Mouse (Mus musculus) C2C12 (cell line): ENCODE results near the gene Gstm1. TPM values are rescaled to one million over a fixed set of nuclear protein-coding genes. Genes with fewer than 3 reads are reported as not detected.
"Not testable (repeated sequence)": the region's sequence is repeated elsewhere in the genome, so short reads cannot be mapped to it uniquely, and the experiment has no call there.

ENCODE experiments used
- H3K27me3 ChIP-seq: one replicate; pipeline ENCODE4 v1.6.1; 2011; ENCODE audit not compliant: control insufficient read depth, insufficient read depth, insufficient read length
- H3K36me3 ChIP-seq: one replicate; pipeline ENCODE4 v1.6.1; 2011; ENCODE audit not compliant: control insufficient read depth, insufficient read depth
- H3K4me3 ChIP-seq: one replicate; pipeline ENCODE4 v1.5.1; 2011; ENCODE audit warnings: mild to moderate bottlenecking, control low read depth; ENCODE audit not compliant: poor library complexity, insufficient read depth, severe bottlenecking
- H3K79me2 ChIP-seq: one replicate; pipeline ENCODE4 v1.6.1; 2011; ENCODE audit not compliant: control insufficient read depth, insufficient read depth
- H3K79me3 ChIP-seq: one replicate; pipeline ENCODE4 v1.6.1; 2011; ENCODE audit warnings: low read depth, control low read depth
- H3ac ChIP-seq: one replicate; pipeline ENCODE3; 2011; ENCODE audit warnings: low read depth; ENCODE audit not compliant: control insufficient read depth, insufficient read length
- CEBPB ChIP-seq: IDR thresholded peaks from one replicate; pipeline ENCODE4 v1.6.1; 2011; ENCODE audit warnings: low read depth, mild to moderate bottlenecking, control low read depth, moderate library complexity
- CTCF ChIP-seq: IDR thresholded peaks from one replicate; pipeline ENCODE4 v1.5.1; 2011; ENCODE audit not compliant: control insufficient read depth, insufficient read depth, insufficient read length
- FOSL1 ChIP-seq: IDR thresholded peaks from one replicate; pipeline ENCODE4 v1.8.0; 2011; ENCODE audit warnings: mild to moderate bottlenecking, low read length; ENCODE audit not compliant: poor library complexity, insufficient read depth, severe bottlenecking
- MAX ChIP-seq: IDR thresholded peaks from one replicate; pipeline ENCODE4 v1.6.1; 2011; ENCODE audit warnings: mild to moderate bottlenecking, control low read depth
- MYOD1 ChIP-seq: IDR thresholded peaks from one replicate; pipeline ENCODE4 v1.6.1; 2011; ENCODE audit warnings: low read depth; ENCODE audit not compliant: control insufficient read depth, insufficient read length
- MYOG ChIP-seq: IDR thresholded peaks from one replicate; pipeline ENCODE4 v1.6.1; 2011; ENCODE audit not compliant: control insufficient read depth, insufficient read length; ENCODE audit errors: extremely low read depth
- USF1 ChIP-seq: IDR thresholded peaks from one replicate; pipeline ENCODE4 v1.6.1; 2011; ENCODE audit warnings: low read depth, mild to moderate bottlenecking, control low read depth, moderate library complexity
- polyA plus RNA-seq: library from polyadenylated mRNA; unstranded; fragments of >200 nt; fragmentation: generic; extraction: Trizol; gene quantifications from one replicate; pipeline ENCODE4 v1.2.1, GENCODE M21; 2012; ENCODE audit warnings: missing spikeins

Gstm1 gene
- polyA plus RNA-seq, 1 experiment = 89.8 TPM

DNA sequence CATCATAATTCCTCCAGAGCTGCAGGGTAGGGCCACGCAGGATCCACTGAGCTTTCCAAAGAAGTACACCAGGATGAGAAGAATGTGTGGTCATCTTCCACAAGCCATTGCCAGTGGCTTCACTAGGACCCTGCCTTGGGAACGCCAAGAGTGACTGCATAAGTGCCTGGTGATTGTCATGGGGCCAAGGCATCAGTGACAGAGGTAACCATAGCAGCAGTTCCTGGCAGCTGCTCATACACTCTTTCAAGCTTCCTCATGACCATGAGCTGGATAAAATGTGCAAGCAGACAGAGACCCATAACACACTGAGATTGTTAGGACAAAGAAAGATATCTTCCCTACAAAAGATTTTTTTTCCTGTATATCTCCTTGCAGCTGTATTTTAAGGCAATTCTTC lies 7.5 kb downstream of the Gstm1 start:
- Histone ChIP-seq H3K27me3 (no peaks in the 10 kb centered on the region), H3K4me3 (no peak overlapping the region), H3K79me2 (no peaks in the 10 kb centered on the region), H3ac (no peak overlapping the region), H3K36me3 (peaks cover 6% of the 10 kb centered on the region), H3K79me3 (peaks cover 3% of the 10 kb centered on the region)
- TF ChIP-seq CTCF = no peak
- no peak for TF ChIP-seq MYOG

DNA sequence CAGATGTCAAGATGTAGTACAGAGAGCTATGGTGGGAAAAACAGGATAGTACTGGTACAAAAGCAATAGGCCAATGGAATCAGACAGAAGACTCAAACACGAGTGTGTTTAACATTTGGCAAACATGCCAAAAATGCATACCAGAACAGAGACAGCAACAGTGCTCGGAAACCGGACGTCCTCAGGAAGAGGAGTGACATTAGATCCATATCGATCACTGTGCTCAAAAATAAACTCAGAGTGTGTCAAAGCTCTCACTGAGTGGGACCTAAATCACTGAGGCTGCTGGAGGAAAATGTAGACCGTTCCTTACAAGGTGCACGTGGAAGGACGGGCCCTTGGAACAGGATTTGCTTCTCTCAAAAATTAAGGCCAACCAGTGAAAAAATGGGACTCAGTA lies 15.8 kb downstream of the Gstm1 start:
- Histone ChIP-seq H3K4me3 (no peak overlapping the region), H3ac (no peak overlapping the region), H3K79me3 (no peaks in the 10 kb centered on the region), H3K27me3 (peaks cover 3% of the 10 kb centered on the region), H3K36me3 (no peaks in the 10 kb centered on the region), H3K79me2 (no peaks in the 10 kb centered on the region)
- TF ChIP-seq MYOD1 = no peak
- TF ChIP-seq FOSL1 = no peak
- no peak for TF ChIP-seq CEBPB
- no peak for TF ChIP-seq MAX

DNA sequence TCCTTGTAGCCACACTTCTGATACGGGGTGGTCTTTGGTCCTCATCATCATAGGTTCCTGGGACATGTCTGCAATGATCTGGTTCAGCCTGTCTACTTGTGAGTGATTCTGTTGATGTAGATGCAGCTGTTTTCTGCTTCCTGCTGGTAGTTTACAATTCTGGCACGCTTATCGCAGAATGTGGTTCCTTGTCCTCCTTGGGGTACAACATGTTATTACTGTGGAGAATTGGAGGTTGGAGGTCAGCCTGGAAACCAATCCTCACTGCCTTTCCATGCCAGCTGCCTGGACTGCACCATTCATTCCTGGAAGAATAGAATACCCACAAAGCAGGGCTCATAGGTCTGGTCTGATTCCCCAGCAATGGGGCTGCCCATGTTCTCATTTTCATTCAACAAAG lies 18.3 kb downstream of the Gstm1 start:
- Histone ChIP-seq H3ac (no peak overlapping the region), H3K79me3 (no peaks in the 10 kb centered on the region), H3K27me3 (peaks cover 3% of the 10 kb centered on the region), H3K36me3 (no peaks in the 10 kb centered on the region), H3K79me2 (no peaks in the 10 kb centered on the region), H3K4me3 (no peak overlapping the region)
- TF ChIP-seq CTCF = no peak
- TF ChIP-seq USF1 = no peak
- no peak for TF ChIP-seq MYOG
- no peak for TF ChIP-seq CEBPB
- no peak for TF ChIP-seq FOSL1
- no peak for TF ChIP-seq MYOD1
- no peak for TF ChIP-seq MAX

DNA sequence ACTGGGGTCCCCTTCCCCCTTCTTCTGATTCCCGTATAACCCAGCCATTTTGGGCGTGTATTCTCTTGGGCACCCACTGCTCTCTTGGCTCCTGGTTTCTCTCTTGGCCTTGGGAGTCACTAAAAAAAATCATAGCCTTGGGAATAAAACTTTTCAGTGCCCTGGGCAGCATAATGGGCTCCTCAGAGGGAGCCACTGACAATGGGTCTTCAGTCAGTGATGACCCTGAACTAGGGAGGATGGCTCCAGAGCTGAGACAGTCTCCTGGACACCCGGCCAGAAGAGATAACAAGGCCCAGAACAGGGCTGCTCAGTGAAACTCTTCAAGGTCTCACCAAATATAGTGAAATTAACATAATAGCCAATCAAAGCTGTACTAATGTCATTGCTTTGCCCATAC lies 19.2 kb downstream of the Gstm1 start:
- Histone ChIP-seq H3K27me3 (peaks cover 3% of the 10 kb centered on the region), H3K36me3 (no peaks in the 10 kb centered on the region), H3K79me3 (no peaks in the 10 kb centered on the region), H3K79me2 (no peaks in the 10 kb centered on the region), H3K4me3 (no peak overlapping the region), H3ac (no peak overlapping the region)
- TF ChIP-seq FOSL1 (no peak), CTCF (no peak), MYOG (no peak), CEBPB (no peak), MAX (no peak)

DNA sequence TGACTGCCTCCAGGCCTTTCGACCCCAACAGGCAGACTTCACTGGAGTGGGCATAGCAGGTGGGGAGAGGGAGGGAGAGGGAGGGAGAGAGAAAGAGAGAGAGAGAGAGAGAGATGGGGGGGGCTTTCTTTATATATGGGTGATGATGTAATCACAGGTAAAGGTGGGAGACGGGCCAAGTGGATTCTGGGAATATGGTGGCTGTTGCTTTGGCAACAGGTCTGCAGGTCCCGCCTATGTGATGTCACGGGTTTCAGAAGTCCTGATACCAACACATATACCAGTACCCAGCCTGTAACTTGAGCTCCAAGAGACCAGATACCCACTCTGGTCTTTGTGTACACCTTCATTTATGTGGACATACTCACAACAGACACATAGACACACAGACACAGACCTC lies 21.2 kb downstream of the Gstm1 start:
- Histone ChIP-seq H3K4me3 (no peak overlapping the region), H3K79me2 (no peaks in the 10 kb centered on the region), H3K79me3 (no peaks in the 10 kb centered on the region), H3K27me3 (no peaks in the 10 kb centered on the region), H3K36me3 (no peaks in the 10 kb centered on the region), H3ac (no peak overlapping the region)
- TF ChIP-seq CTCF (no peak), MYOG (no peak), FOSL1 (no peak), MYOD1 (no peak), CEBPB (no peak), USF1 (no peak), MAX (no peak)

DNA sequence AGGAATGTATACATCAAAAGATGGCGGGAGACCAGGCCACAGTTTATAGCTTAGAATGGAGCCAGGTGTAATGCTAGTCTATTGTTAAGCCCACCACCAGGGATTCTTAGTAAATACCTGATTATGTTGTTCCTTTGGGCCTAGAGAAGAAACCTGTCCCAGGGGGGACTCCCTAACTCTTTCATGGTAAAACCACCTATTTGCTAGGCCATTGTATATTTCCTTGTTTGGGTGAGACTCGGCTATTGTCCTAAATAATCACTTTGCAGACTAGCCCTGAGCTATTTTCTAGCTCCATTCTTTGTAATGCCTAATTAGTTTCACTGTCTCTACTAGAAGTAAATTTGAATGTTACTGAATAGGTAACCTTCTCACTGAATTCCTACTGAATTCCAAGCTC lies 21.8 kb downstream of the Gstm1 start:
- H3K79me2 ChIP-seq, H3K79me3 ChIP-seq, H3K27me3 ChIP-seq, H3K4me3 ChIP-seq, H3ac ChIP-seq, H3K36me3 ChIP-seq: not testable (repeated sequence)

DNA sequence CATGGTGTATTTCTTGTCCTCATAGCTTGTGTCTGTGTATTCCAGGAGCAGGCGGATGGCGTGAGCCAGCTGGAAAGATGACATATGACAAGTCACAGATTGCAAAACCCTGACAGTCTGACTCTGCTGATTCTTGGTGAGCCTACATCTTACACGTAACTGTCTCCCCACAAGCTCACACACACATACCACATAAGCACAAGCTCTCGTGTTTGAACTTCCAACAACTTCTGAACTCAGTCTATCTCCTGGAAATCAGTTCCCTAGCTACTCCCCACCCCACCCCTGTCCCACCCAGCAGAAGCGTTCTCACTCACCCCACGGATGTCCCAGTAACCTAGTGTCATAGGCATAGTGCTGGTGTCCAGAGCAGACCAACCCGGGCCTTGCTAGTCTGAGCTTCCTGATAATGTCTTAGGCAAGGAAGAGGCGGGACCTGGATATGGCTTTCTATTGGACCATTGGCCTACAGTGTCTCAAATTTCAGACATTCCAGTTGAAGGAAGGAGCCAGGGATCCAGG lies 31.7 kb downstream of the Gstm1 start, which contains the start of gene Gstm2:
Gene Gstm2 (minus strand): TSS at position 413 of the 522 bp plus-strand sequence.
- Histone ChIP-seq H3ac (no peak within 1 kb of the TSS), H3K79me3 (no peaks in the 10 kb centered on the region), H3K27me3 (peaks cover 16% of the 10 kb centered on the region), H3K4me3 (no peak within 1 kb of the TSS), H3K79me2 (no peaks in the 10 kb centered on the region), H3K36me3 (no peaks in the 10 kb centered on the region)
- TF ChIP-seq CTCF = no peak
- TF ChIP-seq CEBPB = peak; percentile 9
- TF ChIP-seq USF1 = no peak
- TF ChIP-seq MYOD1 = no peak
- no peak for TF ChIP-seq MYOG
- no peak for TF ChIP-seq MAX
- no peak for TF ChIP-seq FOSL1

DNA sequence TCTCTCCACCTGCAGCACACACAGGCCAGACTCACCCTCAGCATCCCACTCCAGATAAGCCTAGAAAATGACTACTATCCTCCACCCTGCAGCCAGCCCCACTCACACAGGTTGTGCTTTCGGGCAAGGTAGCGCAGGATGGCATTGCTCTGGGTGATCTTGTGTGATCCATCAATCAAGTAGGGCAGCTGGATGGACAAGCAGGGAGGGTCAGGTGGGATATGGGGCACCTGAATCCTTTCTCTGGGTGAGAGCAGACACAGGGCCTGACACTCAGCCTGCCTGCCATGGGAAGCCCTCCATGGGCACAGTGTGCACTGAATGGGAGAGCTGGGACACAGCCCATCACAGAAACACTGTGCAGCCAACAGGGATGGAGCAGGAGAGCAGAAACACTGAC lies 32.6 kb downstream of the Gstm1 start:
- not testable (repeated sequence) for H3K79me2 ChIP-seq, H3K79me3 ChIP-seq, H3K36me3 ChIP-seq, H3ac ChIP-seq, H3K4me3 ChIP-seq
- peaks cover 20% of the 10 kb centered on the region for H3K27me3 ChIP-seq
